Mouse (Mus musculus): ENCODE data around the gene Dut.

GRCm38 (mm10) chr2:125255886-125256285, 8.9 kb downstream of the Dut start:
- TF ChIP-seq RCOR1 (conservative IDR thresholded peaks at IDR 0.05; ENCODE audit: low read depth, low read length) (no peak), NRF1 (IDR thresholded peaks at IDR 0.05; ENCODE audit: low read depth, low read length) (no peak), MAX (IDR thresholded peaks at IDR 0.05; ENCODE audit: low read length) (no peak), TBP (conservative IDR thresholded peaks at IDR 0.05; ENCODE audit: low read depth, low read length) (no peak), SMC3 (IDR thresholded peaks at IDR 0.05; ENCODE audit: low read depth, low read length) (no peak), ZC3H11A (IDR thresholded peaks at IDR 0.05; ENCODE audit: low read depth, low read length) (no peak)

Measured in CH12.LX (cell line).